7 mouse cellular contexts compared by ENCODE assay signal in genomic region chr9:95540487-95540886, GRCm38 (mm10). TPM values are rescaled to one million over a fixed set of nuclear protein-coding genes. Genes with fewer than 3 reads are reported as not detected.
A peak's percentile ranks its signal among the peaks of the same experiment; 100 is the strongest.
DNase-seq lines count a peak whose midpoint lies in the region; ATAC-seq lines count a peak whose summit lies in the region.

No protein-coding gene starts in this region.

- peak; percentile 33 for DNase-seq in ovary, postnatal 14 days (ENCODE audit: low spot score)
- DNase-seq in ovary, postnatal 10 days (ENCODE audit: low spot score), result no peak
- peak; percentile 80 for DNase-seq in cerebellum, adult 9-10 months
- DNase-seq in lung, postnatal 14 days, result peak; percentile 52
- peak; percentile 14 to 51 for DNase-seq in thymus, postnatal 10 days (ENCODE audit: low spot score in 2 of 2)

- ATAC-seq in activated CD4-positive, CD25-positive, alpha-beta regulatory T cell, adult 4 months, result peak; percentile 66
- peak; percentile 90 to 93 for ATAC-seq in hematopoietic stem cell, adult 5-6 weeks (replicated peaks in 1 of 2; ENCODE audit: insufficient read depth in 1 of 2, low FRiP score in 2 of 2, low TSS enrichment in 1 of 2, low read depth in 1 of 2, poor library complexity in 2 of 2, severe bottlenecking in 2 of 2)

RNA-seq across cellular contexts. Expression of gene Paqr9, which starts 19.0 kb away (rescaled TPM):
- under 1 TPM in 1 of 2 experiments, not detected in 1; 0.06 TPM for polyA plus RNA-seq in activated CD4-positive, CD25-positive, alpha-beta regulatory T cell, adult 4 months (2017; shearing (Covaris generic))
- total RNA-seq in hematopoietic stem cell, adult 5-6 weeks (2017), result 0.88 and 4.4 TPM in 2 replicates

RNA-seq across cellular contexts. Expression of gene U2surp, which starts 28.7 kb away (rescaled TPM):
- polyA plus RNA-seq in activated CD4-positive, CD25-positive, alpha-beta regulatory T cell, adult 4 months (2017; shearing (Covaris generic)), result 100 to 1,000 TPM; 173 to 228 TPM
- total RNA-seq in hematopoietic stem cell, adult 5-6 weeks (2017), result 170 and 189 TPM in 2 replicates
